Mouse (Mus musculus) hindbrain, postnatal 0 days (tissue): ENCODE measurements at regions not wholly inside any gene's neighbourhood (a gene's known extent, or its start where the extent isn't known, plus 50 kb on each side); places are given as distances from the start of the nearest gene placed in this dataset.

ENCODE experiments used
- ATAC-seq: fragments of 200-750 bp; cut with Nextera tagmentation; 2 replicates; pipeline ENCODE4 v1.8.0; 2017; ENCODE audit warnings: mild to moderate bottlenecking, moderate TSS enrichment, moderate library complexity
- DNase-seq: peaks from one replicate; pipeline ENCODE4 v3.0.0-alpha.2; 2015; ENCODE audit warnings: low spot score
- H3K27ac ChIP-seq: fragments of 300-500 bp; sonication (generic); 2 replicates; pipeline ENCODE4 v1.5.1; 2014; ENCODE audit warnings: mild to moderate bottlenecking
- H3K27me3 ChIP-seq: fragments of 300-500 bp; sonication (generic); 2 replicates; pipeline ENCODE4 v1.6.1; 2014; ENCODE audit warnings: low read length, mixed read lengths; ENCODE audit not compliant: insufficient read depth
- H3K36me3 ChIP-seq: fragments of 300-500 bp; sonication (generic); 2 replicates; pipeline ENCODE4 v1.6.1; 2014; ENCODE audit warnings: low read length, mixed read lengths; ENCODE audit not compliant: insufficient read depth
- H3K4me1 ChIP-seq: fragments of 300-500 bp; sonication (generic); 2 replicates; pipeline ENCODE4 v1.6.1; 2014; ENCODE audit warnings: antibody characterized with exemption, low read length, mixed read lengths; ENCODE audit not compliant: insufficient read depth
- H3K4me2 ChIP-seq: fragments of 300-500 bp; sonication (generic); 2 replicates; pipeline ENCODE4 v1.6.1; 2014; ENCODE audit warnings: low read depth, mild to moderate bottlenecking, low read length, moderate library complexity, mixed read lengths
- H3K4me3 ChIP-seq: fragments of 300-500 bp; sonication (generic); 2 replicates; pipeline ENCODE4 v1.5.1; 2014; ENCODE audit warnings: low read length
- H3K9ac ChIP-seq: fragments of 300-500 bp; sonication (generic); replicated peaks from 2 replicates; pipeline ENCODE4 v1.6.1; 2014; ENCODE audit warnings: mild to moderate bottlenecking, low read length, moderate library complexity, mixed read lengths
- H3K9me3 ChIP-seq: fragments of 300-500 bp; sonication (generic); 2 replicates; pipeline ENCODE4 v1.6.1; 2016; ENCODE audit warnings: low read length, mixed read lengths
- CTCF ChIP-seq: IDR thresholded peaks from 2 replicates; pipeline ENCODE4 v1.5.1; 2016; ENCODE audit warnings: antibody characterized with exemption, control low read depth, low read depth
- whole genome bisulfite sequencing: fragments of 180-500 bp; shearing (Covaris S2); extraction: QIAGEN DNeasy Blood & Tissue Kit; methylation state at CpG from one replicate; pipeline ENCODE4 v1.1.7; 2014; 5-methylcytosine and 5-hydroxymethylcytosine counted together

DNA sequence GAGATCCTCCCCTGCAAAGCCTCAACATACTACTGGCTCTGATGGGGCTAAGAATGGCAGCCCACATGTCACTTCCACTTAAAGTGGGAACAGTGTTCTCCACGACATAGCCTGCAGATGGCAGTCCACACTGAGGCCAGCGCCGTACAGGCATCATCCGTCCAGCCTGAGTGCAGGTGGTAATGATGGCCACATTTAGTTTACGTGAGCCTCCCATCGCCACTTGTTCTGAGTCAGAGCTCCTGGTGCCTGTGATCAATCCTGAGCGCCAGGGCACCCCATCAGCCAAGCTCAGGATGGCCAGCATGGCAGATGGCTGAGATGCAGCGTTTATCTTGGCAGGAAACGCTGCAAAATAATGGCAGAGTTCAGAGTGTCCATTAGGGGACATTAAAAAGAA lies 159.6 kb downstream of the Adgrd1 start:
- no peaks in the 10 kb centered on the region for H3K4me1 ChIP-seq
- no peaks in the 10 kb centered on the region for H3K9me3 ChIP-seq
- H3K4me3 ChIP-seq, result no peak overlapping the region
- no peak overlapping the region for H3K27ac ChIP-seq
- H3K4me2 ChIP-seq, result 0 out of 2 replicates have a peak overlapping the region, but pooled peaks have one; percentile 1
- no peak overlapping the region for H3K9ac ChIP-seq
- peak; percentile 79 for TF ChIP-seq CTCF
- H3K36me3 ChIP-seq, result no peaks in the 10 kb centered on the region
- WGBS, result 59% methylated on average over 9 of the region's 9 CpGs
- no peaks in the 10 kb centered on the region for H3K27me3 ChIP-seq
- ATAC-seq (peak; percentile 43), DNase-seq (peak; percentile 74)

DNA sequence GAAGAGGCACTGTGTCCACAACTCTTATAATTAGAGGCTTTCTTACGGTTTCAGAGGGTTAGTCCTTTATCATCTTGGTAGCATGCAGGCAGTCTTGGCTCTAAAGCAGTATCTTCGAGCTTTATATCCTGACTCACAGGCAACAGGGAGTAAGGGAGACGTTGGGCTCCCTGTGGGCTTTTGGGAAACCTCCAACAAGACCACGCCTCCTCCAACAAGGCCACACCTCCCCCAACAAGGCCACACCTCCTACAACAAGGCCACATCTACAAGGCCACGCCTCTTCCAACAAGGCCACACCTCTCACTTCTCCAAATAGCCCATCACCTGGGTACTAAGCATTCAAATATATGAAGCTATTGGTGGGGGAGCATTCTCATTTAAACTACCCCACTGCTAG lies 160.7 kb downstream of the Adgrd1 start:
- H3K4me3 ChIP-seq, result no peak overlapping the region
- DNase-seq (no peak), ATAC-seq (no peak)
- no peak for TF ChIP-seq CTCF
- H3K27me3 ChIP-seq, result no peaks in the 10 kb centered on the region
- no peak overlapping the region for H3K9ac ChIP-seq
- no peaks in the 10 kb centered on the region for H3K9me3 ChIP-seq
- H3K4me1 ChIP-seq, result no peaks in the 10 kb centered on the region
- H3K36me3 ChIP-seq, result no peaks in the 10 kb centered on the region
- H3K27ac ChIP-seq, result no peak overlapping the region
- WGBS, result 64% methylated on average over 5 of the region's 5 CpGs
- H3K4me2 ChIP-seq, result no peak overlapping the region

DNA sequence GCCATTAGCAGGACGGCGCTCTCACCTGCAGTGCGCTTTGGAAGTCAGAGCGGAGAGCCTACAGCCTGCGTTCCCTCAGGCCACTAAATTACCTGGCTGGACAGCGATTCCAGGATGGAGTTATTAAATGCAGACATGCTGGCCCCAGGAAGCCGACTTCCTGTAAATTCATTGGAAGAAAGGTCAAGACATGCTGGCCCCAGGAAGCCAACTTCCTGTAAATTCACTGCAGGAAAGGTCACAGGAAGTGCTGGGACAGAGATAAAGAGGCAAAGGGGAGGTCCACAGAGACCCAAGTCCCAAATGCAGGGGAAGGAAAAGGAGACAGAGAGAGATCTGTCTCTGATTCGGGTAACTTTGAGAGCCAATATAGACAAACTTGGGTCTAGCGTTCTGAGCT lies 164.1 kb downstream of the Adgrd1 start:
- Histone ChIP-seq H3K9me3 (no peaks in the 10 kb centered on the region), H3K36me3 (no peaks in the 10 kb centered on the region), H3K27ac (no peak overlapping the region), H3K4me1 (0 out of 2 replicates have a peak, but pooled peaks cover 4% of the 10 kb centered on the region), H3K27me3 (no peaks in the 10 kb centered on the region), H3K9ac (no peak overlapping the region), H3K4me2 (no peak overlapping the region), H3K4me3 (no peak overlapping the region)
- WGBS, result 78% methylated on average over 9 of the region's 9 CpGs
- no peak for TF ChIP-seq CTCF
- ATAC-seq, result no peak
- no peak for DNase-seq

DNA sequence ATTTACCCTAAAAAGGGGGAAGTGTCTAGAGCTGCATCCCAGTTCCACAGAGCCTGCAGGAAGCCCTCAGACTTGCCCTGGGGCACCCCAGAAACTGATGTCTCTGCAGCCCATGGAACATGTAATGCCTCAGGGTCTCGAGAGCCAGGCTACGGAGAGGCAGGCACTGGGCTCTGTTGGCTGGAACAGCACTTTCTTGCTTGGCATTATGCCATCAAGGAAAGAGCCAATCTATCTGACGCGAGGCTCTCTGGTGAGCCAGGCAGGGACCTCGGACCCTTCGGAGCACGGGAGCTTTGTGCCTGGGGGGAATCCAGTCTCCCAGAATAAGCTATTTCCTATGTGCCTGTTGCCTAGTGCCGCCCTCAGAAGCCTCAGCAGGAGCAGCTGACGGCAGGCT lies 166.6 kb downstream of the Adgrd1 start:
- no peaks in the 10 kb centered on the region for H3K36me3 ChIP-seq
- H3K4me3 ChIP-seq, result no peak overlapping the region
- TF ChIP-seq CTCF, result no peak
- no peak overlapping the region for H3K9ac ChIP-seq
- WGBS, result 11% methylated on average over 9 of the region's 9 CpGs
- H3K9me3 ChIP-seq, result no peaks in the 10 kb centered on the region
- no peaks in the 10 kb centered on the region for H3K27me3 ChIP-seq
- H3K4me1 ChIP-seq, result peaks cover 4% of the 10 kb centered on the region; the same call in 1 of the 2 replicates
- peak; percentile 54 for DNase-seq
- ATAC-seq, result no peak
- H3K4me2 ChIP-seq, result no peak overlapping the region
- H3K27ac ChIP-seq, result no peak overlapping the region

DNA sequence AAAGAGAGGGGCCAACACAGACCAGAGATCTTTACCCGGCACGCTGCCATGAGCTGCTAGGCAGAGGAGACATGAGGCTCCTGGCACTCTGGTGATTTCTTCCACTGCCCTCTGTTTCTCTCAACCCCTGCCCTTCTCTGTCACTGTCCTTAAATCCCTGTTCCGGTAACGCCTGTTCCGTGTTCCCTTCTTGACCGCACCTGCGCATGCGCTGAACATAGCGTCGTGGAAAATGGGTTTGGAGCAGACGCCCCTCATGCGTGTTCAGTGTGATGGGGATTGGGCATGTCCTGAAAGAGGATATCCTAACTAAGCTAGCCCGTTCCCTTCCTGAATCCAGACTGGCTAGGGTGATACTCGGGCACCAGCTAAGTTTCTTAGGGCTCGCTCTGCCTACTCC lies 167.8 kb downstream of the Adgrd1 start:
- Histone ChIP-seq H3K36me3 (no peaks in the 10 kb centered on the region), H3K27me3 (no peaks in the 10 kb centered on the region), H3K4me2 (no peak overlapping the region), H3K9ac (no peak overlapping the region), H3K27ac (no peak overlapping the region), H3K9me3 (no peaks in the 10 kb centered on the region), H3K4me1 (peaks cover 4% of the 10 kb centered on the region; the same call in 1 of the 2 replicates), H3K4me3 (no peak overlapping the region)
- WGBS, result 92% methylated on average over 15 of the region's 15 CpGs
- ATAC-seq (no peak), DNase-seq (no peak)
- TF ChIP-seq CTCF, result no peak

DNA sequence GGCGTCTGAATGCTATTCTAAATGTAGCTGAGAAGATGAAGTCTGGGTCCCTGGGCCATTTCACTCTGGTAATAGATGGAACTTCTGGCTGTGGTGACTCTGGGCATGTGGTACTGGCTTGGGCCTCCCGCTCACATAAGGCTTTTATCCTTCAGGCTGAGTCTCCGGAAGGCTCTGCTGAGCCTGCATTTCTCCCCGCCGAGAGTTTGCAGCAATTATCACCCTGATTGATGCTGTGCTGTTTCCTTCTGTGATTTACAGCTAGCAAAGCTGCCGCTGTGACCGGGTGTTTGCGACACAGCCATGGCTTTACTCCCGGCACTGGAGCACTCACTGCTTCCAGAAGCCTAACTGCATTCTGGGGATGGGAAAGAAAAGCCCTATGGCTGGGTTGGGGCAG lies 171.9 kb downstream of the Adgrd1 start:
- Histone ChIP-seq H3K4me3 (no peak overlapping the region), H3K9me3 (no peaks in the 10 kb centered on the region), H3K4me1 (peaks cover 3% of the 10 kb centered on the region), H3K27me3 (no peaks in the 10 kb centered on the region), H3K9ac (no peak overlapping the region), H3K4me2 (no peak overlapping the region), H3K36me3 (no peaks in the 10 kb centered on the region), H3K27ac (no peak overlapping the region)
- TF ChIP-seq CTCF, result no peak
- WGBS, result 53% methylated on average over 9 of the region's 9 CpGs
- no peak for ATAC-seq
- peak; percentile 22 for DNase-seq

DNA sequence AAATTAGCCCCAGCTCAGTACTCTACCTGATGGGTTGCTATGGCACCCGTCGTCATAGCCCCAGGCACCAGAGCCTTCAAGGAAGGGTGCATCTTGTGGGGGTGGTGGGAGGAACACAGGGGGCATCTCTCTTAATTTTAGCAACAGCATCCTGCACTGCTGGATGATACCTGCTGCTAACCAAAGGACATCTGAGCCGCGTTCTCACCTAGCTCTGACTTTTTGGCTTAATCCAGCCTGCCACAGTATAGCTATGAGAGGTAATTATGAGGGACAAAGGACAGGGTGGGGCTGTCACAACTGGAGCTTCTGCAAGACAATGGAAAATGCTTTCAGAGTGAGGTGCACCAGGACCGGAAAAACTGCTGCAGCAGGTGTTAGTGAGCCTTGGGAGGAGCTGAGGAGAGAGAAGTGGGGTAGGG lies 173.5 kb downstream of the Adgrd1 start:
- ATAC-seq, result no peak
- H3K9ac ChIP-seq, result no peak overlapping the region
- no peak for TF ChIP-seq CTCF
- no peak overlapping the region for H3K4me2 ChIP-seq
- no peaks in the 10 kb centered on the region for H3K9me3 ChIP-seq
- no peak overlapping the region for H3K27ac ChIP-seq
- 34% methylated on average over 5 of the region's 5 CpGs for WGBS
- H3K27me3 ChIP-seq, result no peaks in the 10 kb centered on the region
- H3K4me3 ChIP-seq, result no peak overlapping the region
- H3K4me1 ChIP-seq, result peaks cover 3% of the 10 kb centered on the region
- no peaks in the 10 kb centered on the region for H3K36me3 ChIP-seq
- no peak for DNase-seq
